Mouse (Mus musculus): ENCODE data around the gene Dact1.

Dact1 gene

DNA sequence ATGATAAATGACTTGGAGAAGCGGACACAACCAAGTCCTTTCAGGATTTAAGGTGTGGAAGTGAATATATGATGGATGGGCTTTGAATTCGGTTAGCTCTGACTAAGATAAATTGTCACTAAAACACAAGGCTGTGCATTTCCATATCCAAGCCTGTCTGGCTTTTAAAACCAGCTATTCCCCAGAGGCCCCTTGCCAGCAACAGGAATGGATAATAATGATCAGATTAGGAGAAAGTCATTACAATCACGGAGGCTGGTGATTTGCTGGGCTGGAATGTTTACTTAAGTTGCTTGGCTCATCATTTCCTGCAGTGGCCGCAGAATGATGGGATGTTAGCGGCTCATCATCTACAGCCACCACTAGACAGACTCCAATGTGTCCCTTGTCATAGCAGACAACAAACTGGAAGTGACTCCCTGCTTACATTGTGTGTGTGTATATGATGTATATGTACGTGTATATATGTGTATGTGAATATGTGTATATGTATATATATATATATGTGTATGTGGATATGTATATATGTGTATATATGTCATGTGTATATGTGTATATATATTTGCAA, 28.3 kb downstream of the Dact1 start:
- DNase-seq = no peak

DNA sequence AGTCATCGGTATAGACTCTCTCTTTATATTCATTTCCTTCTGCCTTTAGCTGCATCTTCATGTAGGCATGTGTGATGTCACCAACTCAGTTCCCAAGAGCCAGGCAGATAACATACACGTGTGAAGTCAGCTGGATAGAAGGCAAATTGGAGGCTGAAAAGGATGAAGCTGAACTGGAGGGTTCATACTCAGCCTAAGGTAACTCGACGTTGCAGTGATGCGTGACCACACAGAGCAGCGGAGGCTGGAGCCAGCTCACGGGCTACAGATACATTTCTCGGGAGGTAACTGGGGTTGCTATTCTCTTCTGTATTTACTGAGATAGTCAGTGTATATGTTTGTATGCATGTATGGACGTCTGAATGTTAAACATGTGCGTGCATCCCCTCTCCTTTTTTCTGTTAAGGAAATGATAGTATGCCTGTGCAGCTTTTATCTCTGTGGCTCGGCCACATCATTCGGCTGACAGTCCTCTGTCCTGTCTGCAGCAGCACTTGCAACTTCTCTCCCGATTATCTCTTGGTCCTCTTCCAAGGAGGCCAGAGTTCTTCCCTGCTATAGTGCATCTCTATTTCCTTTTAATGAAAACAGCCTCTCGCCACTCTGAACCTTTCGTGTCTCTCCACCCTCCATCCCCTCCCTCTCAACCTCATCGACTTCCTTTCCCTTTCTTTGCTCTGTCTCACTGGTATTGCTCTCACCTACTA, 29.6 kb downstream of the Dact1 start:
- DNase-seq = no peak

GRCm38 (mm10) chr12:71342397-71342796, 32.7 kb downstream of the Dact1 start:
- no peak for DNase-seq

DNA sequence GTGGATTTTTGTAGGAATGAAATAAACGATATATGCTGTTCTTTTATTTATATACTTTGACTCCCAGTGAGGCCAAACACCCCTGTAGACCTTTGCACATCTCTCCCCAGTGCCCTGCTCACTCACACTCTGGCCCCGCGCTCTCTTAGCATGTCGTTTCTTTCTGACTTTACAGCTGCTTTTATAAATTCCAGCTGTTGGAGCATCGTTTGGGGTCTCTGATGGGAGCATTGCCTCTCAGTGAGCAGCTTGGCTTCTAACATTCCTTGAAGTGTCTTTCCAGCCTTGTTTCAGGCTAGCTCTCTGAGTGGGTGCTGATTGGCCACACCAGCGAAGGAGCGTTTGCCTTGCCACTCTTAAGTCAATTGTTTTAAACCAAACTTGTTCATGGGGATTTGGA, 35.8 kb downstream of the Dact1 start:
- no peak for DNase-seq

GRCm38 (mm10) chr12:71346071-71346470, 36.4 kb downstream of the Dact1 start:
- no peak for DNase-seq

DNA sequence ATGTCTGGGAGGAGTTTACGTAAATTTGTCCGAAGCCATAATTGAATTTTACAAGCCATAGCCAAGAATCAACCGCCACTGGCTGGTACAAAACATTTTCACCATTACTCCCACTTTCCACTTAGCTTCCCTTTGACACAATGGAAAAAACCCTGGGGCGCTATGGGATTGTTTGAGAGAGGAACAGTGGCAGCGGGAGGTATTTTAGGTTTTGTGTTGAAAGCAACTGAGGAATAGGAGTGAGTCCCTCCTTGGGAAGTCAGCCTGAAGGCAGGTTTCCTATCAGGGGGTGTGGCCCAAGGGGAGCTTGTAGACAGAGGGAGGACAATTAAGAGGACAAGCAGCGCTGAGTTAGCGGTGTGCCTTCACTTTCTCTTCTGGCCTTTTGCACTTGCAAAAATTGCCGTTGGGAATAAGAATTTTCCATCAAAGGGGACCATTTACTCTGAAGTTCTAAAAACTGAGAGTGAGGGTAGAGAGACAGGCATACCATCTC, 38.8 kb downstream of the Dact1 start:
- no peak for DNase-seq

DNA sequence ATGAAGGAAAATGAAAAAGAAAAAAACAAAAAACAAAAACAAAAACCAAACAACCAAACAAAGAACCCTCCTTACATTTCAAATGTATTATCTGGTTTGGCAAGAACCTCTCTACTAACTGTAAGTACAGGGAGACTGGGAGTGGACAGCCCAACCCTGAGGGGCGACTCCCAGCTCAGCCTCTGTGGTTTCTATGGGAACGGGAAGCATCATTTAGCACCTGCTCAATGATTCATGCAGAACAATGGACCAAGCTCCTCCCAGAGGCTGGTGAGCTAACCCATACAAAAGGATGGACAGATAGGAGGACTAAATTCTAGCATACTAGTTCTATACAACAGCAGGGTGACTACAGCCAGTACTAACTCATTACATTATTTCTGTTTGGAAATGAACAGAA, 40.4 kb downstream of the Dact1 start:
- DNase-seq = no peak

GRCm38 (mm10) chr12:71354656-71355055, 45.0 kb downstream of the Dact1 start:
- DNase-seq = no peak

- no peak for DNase-seq
Observed at GRCm38 (mm10) chr12:71355092-71355491, 45.4 kb downstream of the Dact1 start.

GRCm38 (mm10) chr12:71361616-71362015, 51.9 kb downstream of the Dact1 start:
- DNase-seq = no peak

GRCm38 (mm10) chr12:71362425-71362824, 52.7 kb downstream of the Dact1 start:
- DNase-seq = no peak

- DNase-seq = no peak
Observed at GRCm38 (mm10) chr12:71364106-71364505, 54.4 kb downstream of the Dact1 start.

- no peak for DNase-seq
Observed at GRCm38 (mm10) chr12:71364531-71364930, 54.8 kb downstream of the Dact1 start.

DNA sequence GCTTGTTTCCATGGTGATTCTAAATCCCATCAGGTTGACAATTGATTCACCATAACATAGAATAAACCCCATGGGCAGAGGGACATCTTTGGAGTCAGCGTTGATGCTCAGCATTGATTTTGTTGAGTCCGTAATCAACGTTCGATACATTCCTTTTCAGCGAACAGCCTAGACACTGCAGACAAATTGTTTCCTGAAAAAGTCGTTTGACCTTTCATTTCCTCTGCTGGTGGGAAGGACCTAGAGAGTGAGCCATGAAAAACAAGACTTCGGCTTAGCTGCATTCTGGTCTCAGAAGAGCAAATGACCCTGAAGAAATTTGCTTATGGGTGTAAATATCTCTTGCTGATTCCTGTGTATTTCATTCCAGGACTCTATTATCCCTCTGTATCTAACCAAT, 55.5 kb downstream of the Dact1 start:
- DNase-seq = no peak

DNA sequence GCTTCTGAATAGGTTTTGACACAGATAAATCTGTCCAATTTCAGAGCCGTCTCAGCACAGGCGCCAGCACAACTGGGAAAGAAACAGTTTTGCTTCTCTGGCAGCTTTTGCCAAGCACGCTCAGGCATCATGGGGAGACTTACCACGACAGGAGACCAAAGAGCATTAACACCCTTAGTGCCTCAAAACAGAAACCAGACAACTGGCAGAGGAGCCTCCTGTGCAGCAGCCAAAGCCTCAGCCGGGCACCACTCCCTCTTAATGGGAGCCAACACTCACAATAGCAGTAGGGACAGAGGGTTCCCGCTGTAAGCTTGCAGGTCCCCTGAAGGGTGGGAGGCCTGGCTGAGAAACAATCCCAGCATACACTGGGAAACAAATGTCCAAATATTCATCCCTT, 56.5 kb downstream of the Dact1 start:
- DNase-seq = no peak

GRCm38 (mm10) chr12:71368631-71369030, 58.9 kb downstream of the Dact1 start:
- no peak for DNase-seq
